Mouse (Mus musculus) right cerebral cortex, postnatal 36 days (tissue): ENCODE results near the gene Gm20905.
"Not testable (repeated sequence)": the region's sequence is repeated elsewhere in the genome, so short reads cannot be mapped to it uniquely, and the experiment has no call there.

Experiments used
- DNase-seq, 2 experiments: peaks; one replicate each; pipeline ENCODE4 v3.0.0; 2022; ENCODE audit warnings: low spot score in 2 of 2, mixed read lengths in 1 of 2

Gene Gm20905

GRCm38 (mm10) chrY:37259503-37259902 is at the start of gene Gm20905:
Gene Gm20905 (minus strand): TSS chrY:37259603.
- not testable (repeated sequence) for DNase-seq
